Mouse (Mus musculus) midbrain, postnatal 0 days (tissue): ENCODE measurements around the gene Scml4. TPM values are rescaled to one million over a fixed set of nuclear protein-coding genes. Genes with fewer than 3 reads are reported as not detected.

Source experiments
- ATAC-seq: fragments of 200-750 bp; cut with Nextera tagmentation; 2 replicates; pipeline ENCODE4 v1.8.0; 2017; ENCODE audit warnings: moderate number of reproducible peaks, mild to moderate bottlenecking, moderate TSS enrichment, moderate library complexity; ENCODE audit not compliant: low FRiP score
- DNase-seq: peaks from one replicate; pipeline ENCODE4 v3.0.0-alpha.2; 2015; ENCODE audit warnings: low spot score
- H3K27ac ChIP-seq: fragments of 300-500 bp; sonication (generic); 2 replicates; pipeline ENCODE4 v1.5.1; 2014; ENCODE audit warnings: low read depth, mild to moderate bottlenecking, low read length, mixed read lengths
- H3K27me3 ChIP-seq: fragments of 300-500 bp; sonication (generic); 2 replicates; pipeline ENCODE4 v1.6.1; 2014; ENCODE audit warnings: low read length, control low read depth, mixed read lengths; ENCODE audit not compliant: insufficient read depth
- H3K36me3 ChIP-seq: fragments of 300-500 bp; sonication (generic); 2 replicates; pipeline ENCODE4 v1.6.1; 2014; ENCODE audit warnings: low read length, control low read depth, mixed read lengths; ENCODE audit not compliant: insufficient read depth
- H3K4me1 ChIP-seq: fragments of 300-500 bp; sonication (generic); 2 replicates; pipeline ENCODE4 v1.6.1; 2014; ENCODE audit warnings: mild to moderate bottlenecking, control low read depth, antibody characterized with exemption, low read length, mixed read lengths; ENCODE audit not compliant: insufficient read depth
- H3K4me2 ChIP-seq: fragments of 300-500 bp; sonication (generic); 2 replicates; pipeline ENCODE4 v1.6.1; 2014; ENCODE audit warnings: low read depth, mild to moderate bottlenecking, low read length, mixed read lengths; ENCODE audit not compliant: poor library complexity, severe bottlenecking
- H3K4me3 ChIP-seq: fragments of 300-500 bp; sonication (generic); 2 replicates; pipeline ENCODE4 v1.5.1; 2014; ENCODE audit warnings: low read depth, mild to moderate bottlenecking, low read length, moderate library complexity
- H3K9ac ChIP-seq: fragments of 300-500 bp; sonication (generic); replicated peaks from 2 replicates; pipeline ENCODE4 v1.6.1; 2014; ENCODE audit warnings: mild to moderate bottlenecking, low read length, moderate library complexity, mixed read lengths; ENCODE audit not compliant: poor library complexity, severe bottlenecking
- H3K9me3 ChIP-seq: fragments of 300-500 bp; sonication (generic); 2 replicates; pipeline ENCODE4 v1.6.1; 2016; ENCODE audit warnings: low read length, control low read depth
- CTCF ChIP-seq: IDR thresholded peaks from 2 replicates; pipeline ENCODE4 v1.5.1; 2016; ENCODE audit warnings: antibody characterized with exemption, mild to moderate bottlenecking
- WGBS: fragments of 180-500 bp; shearing (Covaris S2); extraction: QIAGEN DNeasy Blood & Tissue Kit; methylation state at CpG from one replicate; pipeline ENCODE4 v1.1.7; 2014; 5-methylcytosine and 5-hydroxymethylcytosine counted together
- polyA plus RNA-seq: library from polyadenylated mRNA; unstranded; fragments of >200 nt; fragmentation: Nextera tagmentation; extraction: Ambion mirVana; gene quantifications from 2 replicates; pipeline ENCODE4 v1.2.1, GENCODE M21; 2015
- total RNA-seq: library from RNA; depleted of rRNA; stranded (reverse); fragments of >200 nt; gene quantifications from 2 replicates; pipeline ENCODE4 v1.2.3, GENCODE M21; 2014

The Scml4 gene
- total and polyA plus RNA-seq, 2 experiments from 2014 or later = 12.9 to 57.1 TPM

GRCm38 (mm10) chr10:42897166-42897565, 37.0 kb downstream of the Scml4 start:
- Histone ChIP-seq H3K9ac (no peak overlapping the region), H3K27ac (no peak overlapping the region), H3K9me3 (no peaks in the 10 kb centered on the region), H3K4me3 (no peak overlapping the region), H3K36me3 (no peaks in the 10 kb centered on the region), H3K27me3 (no peaks in the 10 kb centered on the region), H3K4me2 (no peak overlapping the region), H3K4me1 (no peaks in the 10 kb centered on the region)
- no peak for ATAC-seq
- WGBS = 84% methylated on average over 4 of the region's 4 CpGs
- no peak for DNase-seq
- TF ChIP-seq CTCF = no peak

DNA sequence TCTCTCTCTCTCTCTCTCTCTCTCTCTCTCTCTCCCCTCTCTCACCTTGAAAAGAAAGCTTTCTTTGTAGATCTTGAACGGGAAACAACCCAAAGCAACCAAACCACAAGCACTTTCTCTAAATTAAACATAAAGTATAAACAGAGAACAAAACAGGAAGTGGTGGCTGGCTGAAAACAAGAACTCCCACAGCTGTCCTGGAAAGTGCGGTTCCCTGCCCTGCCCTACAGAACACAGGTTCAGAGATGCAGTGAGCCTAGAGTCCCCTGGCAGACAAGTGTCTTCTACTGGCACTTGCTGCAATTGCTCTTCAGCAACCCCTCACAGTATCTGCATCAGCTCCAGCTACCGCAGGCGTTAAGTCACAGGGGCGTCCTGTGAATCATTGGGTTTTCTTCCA, 37.5 kb downstream of the Scml4 start:
- DNase-seq (no peak), ATAC-seq (no peak)
- Histone ChIP-seq H3K4me3 (no peak overlapping the region), H3K4me1 (no peaks in the 10 kb centered on the region), H3K27me3 (no peaks in the 10 kb centered on the region), H3K4me2 (no peak overlapping the region), H3K36me3 (no peaks in the 10 kb centered on the region), H3K9me3 (no peaks in the 10 kb centered on the region), H3K9ac (no peak overlapping the region), H3K27ac (no peak overlapping the region)
- WGBS = 82% methylated on average over 5 of the region's 5 CpGs
- TF ChIP-seq CTCF = no peak

DNA sequence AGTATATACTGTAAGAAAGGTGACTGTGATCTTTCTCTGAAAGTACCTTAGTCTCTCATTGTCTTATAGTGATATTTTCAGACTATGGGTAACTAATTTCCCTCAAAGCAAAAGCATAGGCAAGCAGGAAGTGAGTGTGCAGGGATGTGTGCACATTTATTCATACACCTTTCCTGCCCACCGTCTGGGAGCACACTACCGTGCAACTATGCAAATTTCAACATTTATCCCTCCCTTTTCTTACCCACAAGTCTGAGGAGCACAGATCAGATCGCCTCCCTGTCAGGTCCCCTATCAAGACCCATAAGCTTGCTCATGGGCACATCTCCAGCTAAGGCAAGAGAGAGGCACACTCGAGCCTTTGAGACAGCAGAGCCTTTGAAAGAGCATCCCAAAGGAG, 41.2 kb downstream of the Scml4 start:
- no peak for TF ChIP-seq CTCF
- Histone ChIP-seq H3K27me3 (no peaks in the 10 kb centered on the region), H3K36me3 (no peaks in the 10 kb centered on the region), H3K27ac (no peak overlapping the region), H3K9me3 (no peaks in the 10 kb centered on the region), H3K4me3 (no peak overlapping the region), H3K9ac (no peak overlapping the region), H3K4me2 (no peak overlapping the region), H3K4me1 (no peaks in the 10 kb centered on the region)
- 60% methylated on average over 4 of the region's 4 CpGs for WGBS
- DNase-seq = no peak
- ATAC-seq = no peak

DNA sequence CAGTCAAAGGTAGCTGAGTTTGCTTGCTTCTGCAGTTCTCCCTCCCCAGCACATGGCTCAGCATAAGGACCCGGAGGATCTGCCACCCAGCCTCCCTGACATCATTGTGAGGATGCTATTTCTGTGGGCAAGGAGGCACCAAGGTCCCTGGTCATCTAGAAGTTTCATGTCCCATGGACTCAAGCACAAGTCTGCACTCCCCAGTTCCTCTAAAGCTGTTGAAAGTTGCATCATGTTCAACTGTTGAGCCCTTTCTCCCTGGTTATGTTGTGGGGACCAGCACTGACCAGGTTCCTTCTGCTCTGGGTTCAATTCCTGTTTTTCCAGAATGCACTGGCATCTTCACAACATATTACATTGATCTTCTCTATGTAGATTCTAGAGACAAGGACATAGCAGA, 42.9 kb downstream of the Scml4 start:
- H3K27ac ChIP-seq = no peak overlapping the region
- 86% methylated on average over 1 of the region's 1 CpGs for WGBS

DNA sequence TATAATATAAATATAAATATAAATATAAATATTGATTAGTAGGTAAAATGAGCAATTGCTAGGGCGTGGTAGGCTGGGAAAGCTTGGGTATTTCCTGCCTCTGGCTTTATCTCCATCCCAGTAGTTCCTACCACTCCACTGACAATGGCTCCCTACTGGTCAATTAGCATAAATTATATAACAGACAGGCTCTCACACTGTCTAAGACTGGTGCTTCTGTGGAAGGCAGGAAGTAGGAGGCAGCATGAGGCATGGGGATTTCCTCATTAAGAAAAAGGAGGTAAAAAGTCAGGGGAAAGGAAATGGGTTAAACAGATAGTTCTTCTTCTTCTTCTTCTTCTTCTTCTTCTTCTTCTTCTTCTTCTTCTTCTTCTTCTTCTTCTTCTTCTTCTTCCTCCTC, 48.4 kb downstream of the Scml4 start:
- Histone ChIP-seq H3K4me3 (no peak overlapping the region), H3K27ac (no peak overlapping the region), H3K9me3 (no peaks in the 10 kb centered on the region), H3K4me2 (no peak overlapping the region), H3K9ac (no peak overlapping the region), H3K27me3 (no peaks in the 10 kb centered on the region), H3K36me3 (no peaks in the 10 kb centered on the region), H3K4me1 (no peaks in the 10 kb centered on the region)
- DNase-seq (no peak), ATAC-seq (no peak)
- 61% methylated on average over 1 of the region's 1 CpGs for WGBS
- no peak for TF ChIP-seq CTCF

More for the DNA sequence above, 42.9 kb downstream of the Scml4 start:
- no peak for TF ChIP-seq CTCF
- ATAC-seq = no peak
- no peak overlapping the region for H3K9ac ChIP-seq
- H3K4me2 ChIP-seq = no peak overlapping the region
- no peaks in the 10 kb centered on the region for H3K27me3 ChIP-seq
- DNase-seq = no peak
- no peak overlapping the region for H3K4me3 ChIP-seq
- no peaks in the 10 kb centered on the region for H3K4me1 ChIP-seq
- H3K9me3 ChIP-seq = no peaks in the 10 kb centered on the region
- H3K36me3 ChIP-seq = no peaks in the 10 kb centered on the region

DNA sequence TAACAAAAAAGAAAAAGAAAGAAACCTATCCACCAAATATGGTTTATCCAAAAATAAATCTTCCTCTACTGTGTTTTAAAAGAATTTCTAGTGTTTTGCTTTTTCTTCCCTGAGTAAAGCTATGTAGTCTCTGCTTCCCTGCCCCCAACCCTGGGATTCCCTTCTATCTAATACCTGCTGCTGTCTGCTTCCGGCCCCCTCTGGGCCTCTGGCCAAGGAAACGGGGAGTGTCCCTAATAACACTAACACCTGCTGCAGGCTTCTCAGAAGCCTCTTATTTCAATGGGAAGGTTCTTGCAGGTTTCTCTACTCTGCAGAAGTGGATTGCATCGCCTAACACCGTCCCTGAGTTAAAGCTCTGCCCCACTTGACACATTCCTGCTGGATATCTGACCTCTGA, 50.4 kb downstream of the Scml4 start:
- no peaks in the 10 kb centered on the region for H3K27me3 ChIP-seq
- DNase-seq = no peak
- no peaks in the 10 kb centered on the region for H3K9me3 ChIP-seq
- no peak for ATAC-seq
- WGBS = 68% methylated on average over 4 of the region's 4 CpGs
- no peak for TF ChIP-seq CTCF
- H3K9ac ChIP-seq = no peak overlapping the region
- no peaks in the 10 kb centered on the region for H3K4me1 ChIP-seq
- H3K4me3 ChIP-seq = no peak overlapping the region
- H3K4me2 ChIP-seq = no peak overlapping the region
- H3K36me3 ChIP-seq = no peaks in the 10 kb centered on the region
- no peak overlapping the region for H3K27ac ChIP-seq

GRCm38 (mm10) chr10:42912056-42912455, 51.9 kb downstream of the Scml4 start:
- DNase-seq (no peak), ATAC-seq (no peak)
- TF ChIP-seq CTCF = no peak
- no peak overlapping the region for H3K4me2 ChIP-seq
- H3K27me3 ChIP-seq = no peaks in the 10 kb centered on the region
- no peaks in the 10 kb centered on the region for H3K36me3 ChIP-seq
- WGBS = 89% methylated on average over 10 of the region's 10 CpGs
- no peak overlapping the region for H3K9ac ChIP-seq
- H3K27ac ChIP-seq = no peak overlapping the region
- H3K9me3 ChIP-seq = no peaks in the 10 kb centered on the region
- H3K4me3 ChIP-seq = no peak overlapping the region
- H3K4me1 ChIP-seq = no peaks in the 10 kb centered on the region
